14 mouse cellular contexts compared by ENCODE assay signal in the genomic region with DNA sequence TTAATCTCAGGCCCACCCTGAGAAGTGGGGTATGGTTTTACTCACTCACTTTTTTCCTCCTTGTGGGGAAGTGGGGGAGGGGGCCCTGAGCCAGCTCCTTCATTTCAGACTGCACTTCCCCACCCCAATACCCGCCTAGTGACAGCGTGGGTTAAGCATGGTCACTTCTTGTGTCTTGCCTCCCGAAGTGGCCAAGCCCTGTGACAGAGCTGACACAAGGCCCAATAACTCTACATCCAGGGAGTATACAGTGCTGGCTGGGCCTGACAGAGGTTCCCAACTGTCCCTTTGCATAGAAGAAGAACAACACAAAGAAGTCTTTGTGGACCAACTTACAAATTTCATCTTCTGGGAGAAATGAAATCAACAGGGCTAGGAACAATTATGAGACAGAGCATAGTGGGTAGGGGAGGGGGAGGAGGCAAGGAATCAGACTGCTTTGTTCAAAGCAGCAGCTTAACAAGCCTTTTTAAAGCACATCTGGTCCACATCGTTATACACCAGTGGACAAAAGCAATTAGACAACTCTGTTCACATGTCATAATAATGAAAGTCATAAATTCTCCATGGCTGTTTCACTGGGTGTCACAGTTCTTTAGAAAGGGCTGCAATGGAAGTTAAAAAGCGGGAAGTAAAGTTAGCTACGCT. TPM values are rescaled to one million over a fixed set of nuclear protein-coding genes. Genes with fewer than 3 reads are reported as not detected.
DNase-seq lines count a peak whose midpoint lies in the region; ATAC-seq and TF ChIP-seq lines count a peak whose summit lies in the region.
"Had no signal": no experiment of that assay in that cellular context is flagged by ENCODE, and none has a peak within 500 bp of the region (broad histone marks: within the 10 kb centered on the region; RNA-seq: fewer than 3 reads in every experiment).

No protein-coding gene starts in this region.

- peaks cover 11% of the 10 kb centered on the region for H3K4me1 ChIP-seq in forebrain, embryonic 10.5 days
- no peaks in the 10 kb centered on the region for H3K4me1 ChIP-seq in forebrain, embryonic 15.5 days
- H3K4me1 ChIP-seq in lung, embryonic 14.5 days (ENCODE audit: insufficient read depth): no peaks in the 10 kb centered on the region
- peaks cover 5% of the 10 kb centered on the region; the same call in 1 of the 2 replicates for H3K4me1 ChIP-seq in hindbrain, embryonic 15.5 days (replicated peaks)
- peaks cover 9% of the 10 kb centered on the region; the same call in 1 of the 2 replicates for H3K4me1 ChIP-seq in neural tube, embryonic 14.5 days (ENCODE audit: control insufficient read depth, insufficient read depth, low read length)
- no peaks in the 10 kb centered on the region for H3K4me1 ChIP-seq in intestine, postnatal 0 days (replicated peaks; ENCODE audit: control insufficient read depth, insufficient read depth, low read length)

- 72% methylated on average over 6 of the region's 6 CpGs for WGBS in forebrain, embryonic 10.5 days
- 42% methylated on average over 6 of the region's 6 CpGs for WGBS in forebrain, embryonic 15.5 days
- 54% methylated on average over 6 of the region's 6 CpGs for WGBS in lung, embryonic 14.5 days
- WGBS in hindbrain, embryonic 15.5 days: 48% methylated on average over 6 of the region's 6 CpGs
- WGBS in neural tube, embryonic 14.5 days: 19% methylated on average over 6 of the region's 6 CpGs
- WGBS in intestine, postnatal 0 days: 69% methylated on average over 6 of the region's 6 CpGs

- TF ChIP-seq CTCF in lung, embryonic 14.5 days (IDR thresholded peaks at IDR 0.05; ENCODE audit: low read depth): no peak
- no peak for TF ChIP-seq CTCF in intestine, postnatal 0 days (IDR thresholded peaks at IDR 0.05; ENCODE audit: low read depth)

- no peak for ATAC-seq in forebrain, embryonic 15.5 days (replicated peaks)
- ATAC-seq in lung, embryonic 14.5 days (ENCODE audit: insufficient read depth): 0 out of 2 replicates have a peak, but pooled peaks have one; percentile 59
- ATAC-seq in hindbrain, embryonic 15.5 days (ENCODE audit: low FRiP score, low read depth): peak; percentile 39; the same call in 1 of the 2 replicates
- peak; percentile 82 for ATAC-seq in neural tube, embryonic 14.5 days (ENCODE audit: low read depth)
- no peak for ATAC-seq in intestine, postnatal 0 days

- H3K9ac ChIP-seq in forebrain, embryonic 15.5 days (replicated peaks): no peak overlapping the region
- H3K9ac ChIP-seq in lung, embryonic 14.5 days: no peak overlapping the region
- H3K9ac ChIP-seq in hindbrain, embryonic 15.5 days: no peak overlapping the region
- no peak overlapping the region for H3K9ac ChIP-seq in neural tube, embryonic 14.5 days (replicated peaks; ENCODE audit: low read depth, low read length)
- no peak overlapping the region for H3K9ac ChIP-seq in intestine, postnatal 0 days (ENCODE audit: low read depth, low read length)
- H3K9ac ChIP-seq: heart, embryonic 13.5 days; liver, embryonic 14.5 days had no signal

- H3K27ac ChIP-seq in forebrain, embryonic 10.5 days: 0 out of 2 replicates have a peak overlapping the region, but pooled peaks have one; percentile 1
- no peak overlapping the region for H3K27ac ChIP-seq in forebrain, embryonic 15.5 days (replicated peaks)
- H3K27ac ChIP-seq in lung, embryonic 14.5 days (ENCODE audit: low read depth): no peak overlapping the region
- H3K27ac ChIP-seq in hindbrain, embryonic 15.5 days (replicated peaks): no peak overlapping the region
- peak overlapping the region; percentile 48; the same call in 1 of the 2 replicates for H3K27ac ChIP-seq in neural tube, embryonic 14.5 days (ENCODE audit: low read depth, low read length)
- no peak overlapping the region for H3K27ac ChIP-seq in intestine, postnatal 0 days (ENCODE audit: low read depth, low read length)
- H3K27ac ChIP-seq: heart, embryonic 13.5 days; liver, embryonic 14.5 days; macrophage had no signal

- H3K9me3 ChIP-seq in forebrain, embryonic 10.5 days: no peaks in the 10 kb centered on the region
- no peaks in the 10 kb centered on the region for H3K9me3 ChIP-seq in forebrain, embryonic 15.5 days
- H3K9me3 ChIP-seq in lung, embryonic 14.5 days (ENCODE audit: low read depth, low read length): no peaks in the 10 kb centered on the region
- no peaks in the 10 kb centered on the region for H3K9me3 ChIP-seq in hindbrain, embryonic 15.5 days
- no peaks in the 10 kb centered on the region for H3K9me3 ChIP-seq in neural tube, embryonic 14.5 days (ENCODE audit: control insufficient read depth, low read length)
- no peaks in the 10 kb centered on the region for H3K9me3 ChIP-seq in intestine, postnatal 0 days (ENCODE audit: control insufficient read depth)
- H3K9me3 ChIP-seq: heart, embryonic 13.5 days had no signal

- H3K4me2 ChIP-seq in forebrain, embryonic 15.5 days (replicated peaks): no peak overlapping the region
- H3K4me2 ChIP-seq in lung, embryonic 14.5 days: no peak overlapping the region
- no peak overlapping the region for H3K4me2 ChIP-seq in hindbrain, embryonic 15.5 days
- H3K4me2 ChIP-seq in neural tube, embryonic 14.5 days (ENCODE audit: low read depth, low read length): no peak overlapping the region
- no peak overlapping the region for H3K4me2 ChIP-seq in intestine, postnatal 0 days (replicated peaks; ENCODE audit: low read depth)
- H3K4me2 ChIP-seq: heart, embryonic 13.5 days had no signal

- H3K36me3 ChIP-seq in forebrain, embryonic 10.5 days (replicated peaks): no peaks in the 10 kb centered on the region
- H3K36me3 ChIP-seq in forebrain, embryonic 15.5 days: no peaks in the 10 kb centered on the region
- no peaks in the 10 kb centered on the region for H3K36me3 ChIP-seq in lung, embryonic 14.5 days (ENCODE audit: insufficient read depth)
- H3K36me3 ChIP-seq in hindbrain, embryonic 15.5 days: no peaks in the 10 kb centered on the region
- H3K36me3 ChIP-seq in neural tube, embryonic 14.5 days (ENCODE audit: control insufficient read depth, insufficient read depth, low read length): no peaks in the 10 kb centered on the region
- no peaks in the 10 kb centered on the region for H3K36me3 ChIP-seq in intestine, postnatal 0 days (ENCODE audit: control insufficient read depth, insufficient read depth)
- H3K36me3 ChIP-seq: heart, embryonic 13.5 days had no signal

- no peak for DNase-seq in forebrain, embryonic 10.5 days (ENCODE audit: extremely low spot score, low spot score)
- DNase-seq in lung, embryonic 14.5 days: peak; percentile 33
- no peak for DNase-seq in lung, postnatal 4 days
- no peak for DNase-seq in ovary, postnatal 10 days (ENCODE audit: low spot score)
- DNase-seq: adrenal gland, adult 2 months; cerebellum, adult 9-11 months; gastrocnemius, postnatal 25 days had no signal

- no peaks in the 10 kb centered on the region for H3K27me3 ChIP-seq in forebrain, embryonic 10.5 days (ENCODE audit: poor library complexity, severe bottlenecking)
- no peaks in the 10 kb centered on the region for H3K27me3 ChIP-seq in forebrain, embryonic 15.5 days
- H3K27me3 ChIP-seq in lung, embryonic 14.5 days (ENCODE audit: insufficient read depth, low read length): no peaks in the 10 kb centered on the region
- no peaks in the 10 kb centered on the region for H3K27me3 ChIP-seq in hindbrain, embryonic 15.5 days
- no peaks in the 10 kb centered on the region for H3K27me3 ChIP-seq in neural tube, embryonic 14.5 days (ENCODE audit: control insufficient read depth, insufficient read depth, low read length)
- H3K27me3 ChIP-seq in intestine, postnatal 0 days (replicated peaks; ENCODE audit: control insufficient read depth, insufficient read depth, low read length): no peaks in the 10 kb centered on the region
- H3K27me3 ChIP-seq: heart, embryonic 13.5 days had no signal

- no peak overlapping the region for H3K4me3 ChIP-seq in forebrain, embryonic 10.5 days
- H3K4me3 ChIP-seq in forebrain, embryonic 15.5 days: no peak overlapping the region
- H3K4me3 ChIP-seq in lung, embryonic 14.5 days (ENCODE audit: low read depth, low read length): no peak overlapping the region
- no peak overlapping the region for H3K4me3 ChIP-seq in hindbrain, embryonic 15.5 days
- no peak overlapping the region for H3K4me3 ChIP-seq in neural tube, embryonic 14.5 days (ENCODE audit: low read depth, low read length)
- H3K4me3 ChIP-seq in intestine, postnatal 0 days (ENCODE audit: low read depth, low read length): no peak overlapping the region
- H3K4me3 ChIP-seq: heart, embryonic 13.5 days had no signal

RNA-seq across cellular contexts. Expression of gene Ube2e1, which starts 42.2 kb away (rescaled TPM):
- polyA plus RNA-seq in forebrain, embryonic 10.5 days (2016; fragmentation: Nextera tagmentation; extraction: Ambion mirVana): 166 and 172 TPM in 2 replicates
- 200 and 214 TPM in 2 replicates for polyA plus RNA-seq in forebrain, embryonic 15.5 days (2015; fragmentation: Nextera tagmentation; extraction: Ambion mirVana)
- 49.5 and 50.0 TPM in 2 replicates for polyA plus RNA-seq in lung, embryonic 14.5 days (2014; fragmentation: Nextera tagmentation; extraction: Ambion mirVana)
- 195 and 196 TPM in 2 replicates for polyA plus RNA-seq in hindbrain, embryonic 15.5 days (2015; fragmentation: Nextera tagmentation; extraction: Ambion mirVana)
- 65.5 and 77.0 TPM in 2 replicates for polyA plus RNA-seq in neural tube, embryonic 14.5 days (2014; fragmentation: Nextera tagmentation; extraction: Ambion mirVana)
- polyA plus RNA-seq in intestine, postnatal 0 days (2015; fragmentation: Nextera tagmentation; extraction: Ambion mirVana): 72.3 and 74.5 TPM in 2 replicates

Comparison
In these comparisons a context has a peak if more than half of its experiments do, and no peak if none do; other contexts are left out.
1. H3K27ac ChIP-seq: peak in forebrain, embryonic 10.5 days (single experiment) and neural tube, embryonic 14.5 days (single experiment); none in forebrain, embryonic 15.5 days (single experiment), lung, embryonic 14.5 days (single experiment), hindbrain, embryonic 15.5 days (single experiment) and intestine, postnatal 0 days (single experiment).
2. ATAC-seq: peak in lung, embryonic 14.5 days (single experiment), hindbrain, embryonic 15.5 days (single experiment) and neural tube, embryonic 14.5 days (single experiment); none in forebrain, embryonic 15.5 days (single experiment) and intestine, postnatal 0 days (single experiment).